Mouse (Mus musculus): ENCODE measurements around the gene Gmpr2. TPM values are rescaled to one million over a fixed set of nuclear protein-coding genes. Genes with fewer than 3 reads are reported as not detected.

Gene Gmpr2
- 9.8 and 10.0 TPM in 2 replicates for polyA plus RNA-seq (2012; rRNA removed)

DNA sequence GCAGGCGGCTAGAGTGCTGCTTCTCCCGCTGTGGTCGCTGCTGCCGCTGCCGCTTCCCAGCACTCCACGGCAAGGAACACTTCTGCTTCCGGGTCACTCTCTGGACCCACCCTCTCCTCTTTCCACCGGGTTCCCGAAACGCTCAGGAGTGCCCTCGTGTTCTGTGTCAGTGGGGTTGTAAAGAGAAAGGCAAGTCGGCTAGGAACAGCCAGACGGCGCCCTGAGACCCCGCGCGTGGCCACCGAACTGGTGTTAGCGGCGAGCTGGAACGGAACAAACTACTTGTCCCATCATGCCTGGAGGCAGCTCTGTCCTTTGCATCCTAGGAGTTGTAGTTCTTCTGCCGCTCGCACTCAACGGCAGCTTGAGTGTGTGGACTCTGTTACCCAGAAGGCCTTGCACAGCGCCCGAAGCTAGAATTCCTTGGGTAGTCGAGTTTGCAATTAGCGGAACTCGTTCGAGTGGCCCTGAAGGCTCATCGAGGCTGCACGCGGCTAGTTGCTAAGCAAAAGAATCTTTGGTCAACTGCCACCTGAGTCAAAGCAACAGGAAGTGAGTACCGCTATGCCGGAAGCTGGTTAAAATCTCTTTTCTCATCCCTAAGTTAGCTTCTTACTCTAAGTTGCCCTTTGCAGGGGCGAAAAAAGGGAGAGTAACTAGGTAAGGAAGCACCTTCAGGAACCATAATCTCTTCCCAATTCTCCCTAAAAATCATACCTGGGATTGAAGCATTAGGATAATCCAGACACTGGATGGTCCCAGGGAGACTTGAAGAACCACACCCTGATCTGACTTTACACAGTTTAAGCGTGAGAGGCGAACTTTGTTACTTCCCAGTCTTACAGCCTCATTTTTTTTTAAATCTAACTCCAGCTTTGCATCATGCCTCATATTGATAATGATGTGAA lies at the start of gene Gmpr2, which contains the start of gene Nedd8:
Gmpr2 (plus strand) TSS at position 109 of the 908 bp plus-strand sequence.
Nedd8 (minus strand) TSS at position 292 of the 908 bp plus-strand sequence.

GRCm38 (mm10) chr14:55635523-55636007 lies 36.2 kb upstream of the Gmpr2 start, which contains the start of gene Ipo4:
Gene Ipo4, minus strand, starts transcription at chr14:55635957.

GRCm38 (mm10) chr14:55637795-55638194 lies 33.9 kb upstream of the Gmpr2 start, which contains the start of gene Gm49378:
Gene Gm49378, minus strand, starts transcription at chr14:55637895.

GRCm38 (mm10) chr14:55643060-55643907 lies 28.5 kb upstream of the Gmpr2 start, which contains the start of gene Tm9sf1:
Gene Tm9sf1, minus strand, starts transcription at chr14:55643806.

GRCm38 (mm10) chr14:55649884-55650283 lies 21.9 kb upstream of the Gmpr2 start, which contains the start of gene Tssk4:
Gene Tssk4, plus strand, starts transcription at chr14:55650184.

GRCm38 (mm10) chr14:55659960-55660573 lies 11.7 kb upstream of the Gmpr2 start, which contains the start of gene Mdp1:
Gene Mdp1, minus strand, starts transcription at chr14:55660508.

DNA sequence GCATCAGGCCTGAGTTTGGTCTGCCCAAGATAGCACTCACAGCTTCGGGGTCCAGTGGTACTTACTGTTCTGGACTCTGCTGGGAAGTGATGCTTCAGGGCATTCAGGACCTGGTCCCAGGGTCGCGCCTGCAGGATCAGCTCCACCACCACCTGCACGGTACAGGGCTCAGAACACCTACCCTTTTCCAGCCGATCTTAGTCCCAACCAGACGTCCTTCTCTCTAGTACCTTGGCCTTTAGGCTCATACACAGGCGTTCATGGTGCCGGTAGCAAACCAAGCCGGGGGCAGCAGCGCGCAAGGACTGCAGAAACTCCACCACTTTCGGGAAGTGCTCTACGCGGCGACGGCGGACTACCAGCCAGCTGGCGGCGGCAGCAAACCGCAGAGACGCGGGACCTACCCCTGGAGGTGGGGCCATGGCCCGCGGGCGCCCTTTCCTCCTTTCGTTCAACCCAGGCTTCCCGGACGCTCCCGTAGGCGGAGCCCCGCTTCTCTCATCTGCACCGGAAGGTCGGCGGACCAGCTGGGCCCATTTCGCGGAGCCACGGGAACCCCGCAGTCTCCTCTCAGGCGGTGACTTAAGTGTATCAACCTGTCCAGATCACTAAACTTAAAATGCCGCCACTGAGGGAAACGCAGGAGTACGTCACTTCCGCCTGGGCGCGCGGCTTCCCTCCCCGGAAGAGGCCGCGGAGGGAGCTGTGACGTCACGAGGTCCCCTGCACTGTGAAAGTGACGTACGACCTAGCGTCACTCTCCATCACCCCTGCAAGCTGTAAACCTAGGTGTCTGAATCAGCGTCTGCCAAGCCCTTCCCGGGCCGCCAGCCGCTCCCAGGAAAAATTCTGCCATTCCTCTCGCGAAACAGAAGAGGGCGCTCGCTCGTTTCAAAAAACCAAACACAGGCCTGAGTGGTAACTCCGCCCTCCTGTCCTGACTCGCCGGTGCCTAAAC lies 9.7 kb downstream of the Gmpr2 start, which contains the start of gene Tinf2:
Tinf2 (minus strand) TSS at position 661 of the 958 bp plus-strand sequence.

GRCm38 (mm10) chr14:55713729-55714122 lies 42.0 kb downstream of the Gmpr2 start, which contains the start of gene Tgm1:
Gene Tgm1, minus strand, starts transcription at chr14:55713926.

DNA sequence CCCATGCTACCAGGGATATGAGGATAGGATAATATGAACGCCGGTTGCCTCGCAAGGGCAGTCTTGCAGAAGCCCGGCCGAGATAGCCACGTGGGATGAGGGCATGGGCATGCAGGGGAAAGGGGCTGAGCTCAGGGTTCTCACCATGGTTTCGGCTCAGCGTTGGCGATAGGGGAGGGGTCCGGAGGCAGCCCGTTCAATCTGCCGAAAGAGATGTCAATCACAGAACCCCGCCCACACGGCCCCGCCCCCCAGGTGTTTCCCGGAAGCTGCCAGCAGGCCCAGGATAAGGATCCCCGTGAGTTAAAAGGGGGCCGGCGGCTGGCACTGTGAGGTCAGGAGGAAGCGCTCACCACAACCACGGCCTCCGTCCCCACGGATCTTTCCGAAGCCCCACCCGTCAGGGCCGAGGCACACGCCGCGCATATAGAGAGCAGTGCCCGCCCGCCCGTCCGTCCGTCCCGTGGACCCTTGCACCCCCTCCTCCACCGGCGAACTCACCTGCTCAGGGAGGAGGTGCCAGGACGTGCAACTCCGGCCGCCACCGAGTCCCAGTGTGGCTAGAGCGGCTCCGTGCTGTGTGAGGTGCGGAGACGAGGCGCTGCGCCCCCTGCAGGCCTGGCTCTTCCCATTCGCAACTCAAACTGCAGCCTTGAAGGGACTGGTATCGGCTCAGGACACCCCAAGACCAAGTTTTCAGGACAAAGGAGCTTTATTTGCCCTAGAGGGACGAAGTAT lies 50.1 kb downstream of the Gmpr2 start, which contains the start of gene Rabggta:
Rabggta (minus strand) TSS at position 564 of the 738 bp plus-strand sequence.

Other genes with a start within 250 kb of the Gmpr2 start
- gene Dhrs4, start 193.2 kb upstream of the Gmpr2 start, polyA plus RNA-seq (2012; rRNA removed): 37.1 and 41.5 TPM in 2 replicates
- gene Carmil3, start 181.3 kb upstream of the Gmpr2 start, polyA plus RNA-seq (2012; rRNA removed): 2.1 and 5.1 TPM in 2 replicates
- 0.24 and 0.66 TPM in 2 replicates for gene Cpne6, start 161.5 kb upstream of the Gmpr2 start, polyA plus RNA-seq (2012; rRNA removed)
- not detected in 2 replicates for gene Nrl, start 147.0 kb upstream of the Gmpr2 start, polyA plus RNA-seq (2012; rRNA removed)
- gene Pck2, start 131.7 kb upstream of the Gmpr2 start, polyA plus RNA-seq (2012; rRNA removed): 45.8 and 47.0 TPM in 2 replicates
- gene Dcaf11, start 111.9 kb upstream of the Gmpr2 start, polyA plus RNA-seq (2012; rRNA removed): 132 and 151 TPM in 2 replicates
- gene A730061H03Rik, start 111.5 kb upstream of the Gmpr2 start, polyA plus RNA-seq (2012; rRNA removed): 0.83 TPM in 1 of 2 replicates, not detected in the other
- 0.16 and 0.64 TPM in 2 replicates for gene Fitm1, start 96.3 kb upstream of the Gmpr2 start, polyA plus RNA-seq (2012; rRNA removed)
- 60.5 and 62.2 TPM in 2 replicates for gene Psme1, start 93.8 kb upstream of the Gmpr2 start, polyA plus RNA-seq (2012; rRNA removed)
- gene Emc9, start 86.6 kb upstream of the Gmpr2 start, polyA plus RNA-seq (2012; rRNA removed): 14.9 and 15.9 TPM in 2 replicates
- gene Psme2, start 80.8 kb upstream of the Gmpr2 start, polyA plus RNA-seq (2012; rRNA removed): 67.0 and 77.2 TPM in 2 replicates
- 42.8 and 44.3 TPM in 2 replicates for gene Rnf31, start 80.2 kb upstream of the Gmpr2 start, polyA plus RNA-seq (2012; rRNA removed)
- 50.4 and 62.3 TPM in 2 replicates for gene Irf9, start 68.4 kb upstream of the Gmpr2 start, polyA plus RNA-seq (2012; rRNA removed)
- gene Rec8, start 53.9 kb upstream of the Gmpr2 start, polyA plus RNA-seq (2012; rRNA removed): 0.84 and 4.8 TPM in 2 replicates
- 57.2 and 66.6 TPM in 2 replicates for gene Ipo4, start 36.0 kb upstream of the Gmpr2 start, polyA plus RNA-seq (2012; rRNA removed)
- 8.0 and 15.1 TPM in 2 replicates for gene Gm49378, start 34.0 kb upstream of the Gmpr2 start, polyA plus RNA-seq (2012; rRNA removed)
- 125 and 156 TPM in 2 replicates for gene Tm9sf1, start 28.1 kb upstream of the Gmpr2 start, polyA plus RNA-seq (2012; rRNA removed)
- gene Tssk4, start 21.8 kb upstream of the Gmpr2 start, polyA plus RNA-seq (2012; rRNA removed): 3.1 and 3.2 TPM in 2 replicates
- 31.8 and 34.4 TPM in 2 replicates for gene Mdp1, start 11.4 kb upstream of the Gmpr2 start, polyA plus RNA-seq (2012; rRNA removed)
- gene Nedd8, start 183 bp downstream of the Gmpr2 start, polyA plus RNA-seq (2012; rRNA removed): 171 and 229 TPM in 2 replicates
- gene Tinf2, start 9.9 kb downstream of the Gmpr2 start, polyA plus RNA-seq (2012; rRNA removed): 9.6 and 11.9 TPM in 2 replicates
- 0.56 and 0.90 TPM in 2 replicates for gene Tgm1, start 42.0 kb downstream of the Gmpr2 start, polyA plus RNA-seq (2012; rRNA removed)
- 46.1 and 50.9 TPM in 2 replicates for gene Rabggta, start 50.3 kb downstream of the Gmpr2 start, polyA plus RNA-seq (2012; rRNA removed)
- 60.1 and 67.8 TPM in 2 replicates for gene Dhrs1, start 73.7 kb downstream of the Gmpr2 start, polyA plus RNA-seq (2012; rRNA removed)
- gene Nop9, start 73.8 kb downstream of the Gmpr2 start, polyA plus RNA-seq (2012; rRNA removed): 10.2 and 12.2 TPM in 2 replicates
- 78.1 and 83.2 TPM in 2 replicates for gene Cideb, start 86.5 kb downstream of the Gmpr2 start, polyA plus RNA-seq (2012; rRNA removed)
- 1.9 and 2.0 TPM in 2 replicates for gene Ltb4r2, start 89.5 kb downstream of the Gmpr2 start, polyA plus RNA-seq (2012; rRNA removed)
- gene Ltb4r1, start 94.0 kb downstream of the Gmpr2 start, polyA plus RNA-seq (2012; rRNA removed): 1.5 and 2.1 TPM in 2 replicates
- gene Adcy4, start 112.2 kb downstream of the Gmpr2 start, polyA plus RNA-seq (2012; rRNA removed): 7.3 and 12.7 TPM in 2 replicates
- 29.1 and 36.1 TPM in 2 replicates for gene Ripk3, start 116.9 kb downstream of the Gmpr2 start, polyA plus RNA-seq (2012; rRNA removed)
- 20.1 and 23.7 TPM in 2 replicates for gene Nfatc4, start 151.2 kb downstream of the Gmpr2 start, polyA plus RNA-seq (2012; rRNA removed)
- gene Nynrin, start 182.1 kb downstream of the Gmpr2 start, polyA plus RNA-seq (2012; rRNA removed): 4.1 and 4.5 TPM in 2 replicates
- 2.8 TPM in 2 replicates for gene Cbln3, start 212.5 kb downstream of the Gmpr2 start, polyA plus RNA-seq (2012; rRNA removed)
- 44.3 and 49.9 TPM in 2 replicates for gene Khnyn, start 213.0 kb downstream of the Gmpr2 start, polyA plus RNA-seq (2012; rRNA removed)
- 36.9 and 38.3 TPM in 2 replicates for gene Sdr39u1, start 228.4 kb downstream of the Gmpr2 start, polyA plus RNA-seq (2012; rRNA removed)

Data from colon, adult 2 months (tissue).